Mouse (Mus musculus): Measurements from ENCODE around the gene Kif21a.
A peak's percentile ranks its signal among the peaks of the same experiment; 100 is the strongest.

The Kif21a gene

DNA sequence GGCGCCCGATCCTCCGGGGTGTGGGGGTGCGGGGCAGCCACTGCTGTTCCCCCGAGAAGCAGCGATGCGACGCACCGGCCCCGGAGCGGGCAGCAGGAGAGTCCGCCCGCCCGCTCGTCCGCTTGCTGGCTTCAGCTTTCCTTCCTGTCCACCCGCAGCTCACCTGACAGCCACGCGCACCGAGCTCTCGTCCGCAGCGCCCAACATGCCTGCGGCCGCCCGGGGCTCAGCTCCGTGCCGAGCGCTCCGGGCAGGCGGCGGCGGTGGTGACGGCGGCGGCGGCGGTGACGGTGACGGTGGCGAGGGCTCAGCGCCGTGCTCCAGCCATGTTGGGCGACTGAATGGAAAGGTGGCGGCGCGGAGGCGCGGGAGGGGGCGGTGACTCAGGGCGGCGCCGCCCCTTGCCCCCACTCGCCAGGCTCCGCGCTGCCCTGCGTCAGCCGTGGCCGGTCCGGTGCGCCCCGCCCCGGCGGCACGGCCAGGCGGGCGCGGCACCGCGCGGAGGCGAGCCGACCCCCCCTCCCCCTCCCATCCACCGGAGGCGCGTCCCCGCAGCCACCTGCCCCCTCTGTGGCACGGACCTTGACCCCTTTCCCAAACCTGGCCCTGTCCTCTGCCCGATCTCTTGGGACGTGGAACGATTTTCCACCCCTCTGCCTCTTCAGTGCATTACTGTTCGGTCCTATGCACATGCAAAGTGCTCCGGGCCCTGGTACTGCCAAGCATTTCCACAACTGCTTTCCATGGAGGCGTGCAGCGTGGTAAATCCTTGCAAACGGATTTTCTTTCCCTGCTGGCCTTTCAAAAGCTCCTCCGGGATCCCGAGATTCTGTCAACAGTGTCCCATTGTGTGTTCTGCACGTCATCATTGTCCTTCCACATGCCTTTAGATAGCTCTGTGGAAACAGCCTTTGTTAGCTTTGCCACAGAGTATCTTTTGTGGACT is at the start of gene Kif21a:
Kif21a (minus strand) TSS at position 453 of the 946 bp plus-strand sequence.
- peak; percentile 13 to 60 for DNase-seq (ENCODE audit: low spot score in 2 of 2)

DNA sequence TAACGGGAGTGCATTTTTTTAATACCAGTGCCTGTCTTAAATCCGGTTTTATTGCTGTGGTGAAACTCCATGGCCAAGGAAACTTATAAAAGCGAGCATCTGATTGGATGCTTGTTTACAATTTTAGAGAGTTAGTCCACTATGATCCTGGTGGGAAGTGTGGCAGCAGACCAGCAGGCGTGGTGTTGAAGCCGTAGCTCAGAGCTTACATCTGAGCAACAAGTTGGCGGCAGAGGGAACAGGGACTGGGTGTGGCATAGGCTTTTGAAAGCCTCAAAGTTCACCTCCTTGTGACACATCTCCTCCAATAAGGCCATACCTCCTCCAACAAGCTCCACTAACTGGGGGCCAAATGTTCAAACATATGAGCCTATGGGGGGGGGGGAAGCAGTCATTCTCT is 46.9 kb upstream of the Kif21a start:
- no peak for DNase-seq (ENCODE audit: low spot score in 2 of 2)

DNA sequence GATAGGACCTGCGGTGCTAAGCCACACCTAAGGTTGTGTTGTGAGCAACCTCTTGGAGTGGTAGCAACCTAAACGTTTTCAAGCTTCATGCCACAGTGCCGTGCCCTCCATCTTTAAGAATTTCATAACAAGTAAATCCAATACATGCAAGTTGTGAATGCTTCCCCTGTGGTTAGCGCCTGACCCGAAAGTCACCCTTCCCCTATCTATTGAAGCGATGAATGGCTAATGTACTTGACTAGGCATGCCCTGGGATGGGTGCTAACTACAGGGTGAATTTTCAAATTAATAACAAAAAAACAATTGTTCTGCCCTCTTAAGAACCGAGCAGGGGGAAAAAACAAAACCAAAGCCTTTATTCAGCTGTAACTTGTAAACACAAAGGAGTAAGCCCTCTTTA is 39.7 kb upstream of the Kif21a start:
- DNase-seq (ENCODE audit: low spot score in 2 of 2): no peak

DNA sequence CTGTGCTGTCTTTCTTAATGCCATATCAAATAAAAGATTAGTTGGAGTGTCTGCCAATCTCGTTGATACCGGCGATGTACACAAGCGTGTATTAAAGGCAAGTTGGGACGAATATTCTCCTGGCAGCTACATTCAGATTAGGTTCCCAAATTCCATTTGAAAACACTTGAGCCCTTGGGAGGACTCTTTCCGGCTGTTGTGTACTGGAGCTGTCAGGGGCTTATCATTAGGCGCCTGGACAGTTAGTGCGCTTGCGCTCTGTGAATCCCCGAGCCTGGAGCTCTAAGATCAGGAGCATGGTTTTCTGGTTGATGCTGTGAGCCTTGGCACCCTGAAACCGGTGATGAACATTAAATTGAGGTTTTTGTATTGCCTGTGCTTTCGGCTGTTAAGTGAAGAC is 38.3 kb upstream of the Kif21a start:
- no peak for DNase-seq (ENCODE audit: low spot score in 2 of 2)

DNA sequence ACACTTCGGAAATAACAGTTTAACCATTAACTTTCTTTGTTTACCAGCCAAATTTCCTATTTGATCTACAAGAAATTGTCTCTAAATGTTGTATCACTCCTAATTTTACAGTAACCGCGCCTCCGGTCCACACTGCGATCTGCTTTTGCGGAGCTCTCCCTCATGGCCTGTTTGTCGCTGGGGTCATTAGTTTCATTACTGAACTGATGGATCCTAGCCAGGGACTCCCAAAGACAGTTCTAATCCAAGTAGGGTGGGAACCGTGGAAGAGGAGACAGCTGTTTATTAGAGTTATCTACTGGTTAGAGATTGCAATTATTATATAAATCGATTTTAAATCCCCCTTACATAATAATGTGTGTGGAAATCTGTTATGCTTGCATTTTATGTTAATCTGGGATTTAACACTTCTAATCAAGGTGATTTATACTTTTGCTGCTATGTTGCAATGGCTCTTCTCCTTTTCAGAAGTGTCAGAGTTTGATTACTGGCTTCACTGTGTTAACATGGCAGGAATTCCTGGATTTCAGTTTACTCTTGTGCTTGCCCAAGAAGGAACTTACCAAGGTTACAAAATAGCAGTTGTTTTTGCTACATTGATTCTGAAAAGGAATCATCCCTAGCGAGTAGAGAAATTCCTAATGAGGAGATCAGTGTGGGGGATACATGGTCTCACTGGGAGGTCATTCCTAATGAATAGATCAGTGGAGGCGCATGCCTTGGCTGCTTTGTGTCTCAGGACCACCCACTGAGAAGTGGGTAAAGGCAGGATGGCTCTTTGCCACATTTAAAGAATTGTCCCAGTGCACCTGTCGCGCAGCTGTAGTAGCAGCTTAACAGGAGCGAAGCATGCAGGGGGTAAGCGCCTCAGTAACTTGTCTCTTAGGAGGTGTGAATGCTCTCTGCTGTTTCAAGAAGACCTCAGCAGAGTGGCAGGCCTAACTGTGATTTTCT is 28.0 kb upstream of the Kif21a start:
- no peak for DNase-seq (ENCODE audit: low spot score in 2 of 2)

DNA sequence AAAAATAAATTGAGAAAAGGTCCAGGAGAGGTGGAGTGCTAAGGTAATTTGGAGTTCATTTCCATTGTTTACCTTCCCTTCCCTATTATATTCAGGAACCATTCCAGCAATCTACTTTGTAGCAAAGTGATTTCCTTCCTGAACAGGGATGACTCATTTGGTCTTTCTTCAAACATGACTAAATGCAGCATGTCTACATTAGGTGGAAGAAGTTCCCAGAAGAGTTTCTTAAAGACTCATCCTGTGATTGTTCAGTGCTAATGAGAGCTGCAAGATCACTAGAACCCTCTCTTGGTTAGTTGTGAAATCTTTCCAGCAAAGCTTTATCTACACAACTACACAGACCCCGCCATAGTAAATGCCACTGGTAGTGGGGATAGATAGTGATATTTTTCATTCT is 22.7 kb upstream of the Kif21a start:
- no peak for DNase-seq (ENCODE audit: low spot score in 2 of 2)

DNA sequence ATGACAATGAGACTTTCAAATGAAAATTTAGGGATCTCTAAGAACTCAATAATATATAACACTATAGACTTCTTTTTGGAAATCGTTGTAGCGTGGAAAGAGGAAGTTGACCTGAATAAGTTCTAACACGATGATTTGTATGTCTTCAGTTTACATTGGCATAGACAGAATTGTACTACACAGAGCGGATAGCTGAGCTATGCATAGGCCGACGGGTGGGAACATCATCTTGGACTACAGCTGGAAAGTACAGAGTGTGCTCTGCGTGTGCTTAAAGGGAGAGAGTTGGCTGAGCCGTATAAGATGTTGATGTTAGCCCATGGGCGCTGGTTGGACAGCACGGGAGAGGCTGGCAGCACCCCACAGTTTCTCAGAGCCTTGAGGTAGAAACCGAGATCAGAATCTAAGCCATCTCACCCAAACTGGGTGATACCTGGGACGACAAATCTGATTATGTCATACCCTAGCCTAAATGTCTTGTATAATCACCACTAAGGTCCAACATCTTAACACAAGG is 14.6 kb upstream of the Kif21a start:
- DNase-seq (ENCODE audit: low spot score in 2 of 2): no peak

DNA sequence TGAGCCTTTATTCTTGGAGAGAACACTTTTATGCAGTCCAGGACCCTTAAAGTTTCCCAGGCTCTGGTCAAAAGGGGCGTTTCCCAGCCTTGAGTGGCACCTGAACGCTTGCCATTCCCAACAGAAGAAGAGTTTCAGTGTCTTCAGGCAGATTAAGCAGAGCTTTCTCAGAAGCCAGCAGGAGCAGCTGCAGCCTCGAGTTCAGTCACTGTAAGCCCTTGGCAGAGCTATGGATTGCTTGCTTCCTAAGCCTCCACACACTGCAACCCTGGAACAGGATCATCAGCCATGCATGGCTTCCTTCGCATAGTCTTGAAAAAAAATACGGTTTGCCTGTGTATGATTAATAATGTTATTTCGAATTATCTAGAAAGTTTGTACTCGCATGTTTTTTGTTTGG is 14.1 kb upstream of the Kif21a start:
- DNase-seq (ENCODE audit: low spot score in 2 of 2): no peak

DNA sequence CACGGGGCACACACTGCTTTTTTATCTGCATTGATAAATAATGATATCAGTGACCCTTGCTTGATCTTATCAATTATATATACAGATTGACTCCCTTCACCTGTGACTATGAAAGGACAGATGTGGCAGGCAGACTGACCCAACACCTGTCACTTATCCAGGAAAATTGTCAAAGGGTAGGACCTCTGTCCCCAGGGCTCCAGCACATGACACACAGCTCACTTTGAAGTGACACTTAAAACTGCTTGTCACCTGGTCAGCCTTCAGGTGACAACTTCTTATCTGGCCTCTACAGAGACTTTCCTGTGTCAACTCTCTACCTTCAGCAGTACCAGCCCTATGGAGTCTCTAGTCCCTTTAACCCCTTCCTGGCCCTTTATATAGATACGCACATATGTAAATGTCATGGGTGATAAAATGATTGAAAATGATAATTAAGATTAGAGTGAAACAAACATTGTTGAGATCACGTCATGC is 7.2 kb upstream of the Kif21a start:
- no peak for DNase-seq (ENCODE audit: low spot score in 2 of 2)

DNA sequence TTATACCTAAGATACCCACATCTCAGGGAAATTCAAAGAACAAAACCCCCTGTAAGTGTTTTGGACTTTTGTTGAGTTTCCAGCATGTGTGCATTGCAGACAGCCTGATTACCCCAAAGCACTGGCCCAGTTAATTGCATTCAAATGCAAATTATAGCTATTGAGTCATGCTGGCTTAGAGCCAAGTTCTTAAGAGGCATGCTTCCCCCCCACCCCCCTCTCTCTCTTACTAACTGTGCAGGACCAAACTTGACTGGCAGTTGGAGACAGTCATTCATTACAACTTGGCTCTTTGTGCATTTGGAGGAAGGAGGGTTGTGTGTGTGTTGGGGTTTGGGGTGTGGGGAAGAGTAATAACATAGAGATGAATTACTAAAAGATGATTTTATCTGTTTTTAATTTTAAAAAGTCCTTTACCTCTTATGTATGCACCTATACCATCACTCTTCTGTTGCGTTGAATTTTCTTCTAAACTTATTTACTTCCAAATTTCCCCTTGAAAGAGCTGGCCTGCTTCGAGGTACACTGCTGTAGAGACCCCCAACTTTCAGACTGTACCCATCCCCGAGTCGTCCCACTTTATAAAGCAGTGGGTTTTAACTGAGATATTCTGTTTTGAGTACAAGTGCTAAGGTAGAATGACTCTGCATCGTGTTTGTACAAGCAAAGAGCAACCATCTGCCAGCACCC is 6.6 kb upstream of the Kif21a start:
- DNase-seq (ENCODE audit: low spot score in 2 of 2): no peak

DNA sequence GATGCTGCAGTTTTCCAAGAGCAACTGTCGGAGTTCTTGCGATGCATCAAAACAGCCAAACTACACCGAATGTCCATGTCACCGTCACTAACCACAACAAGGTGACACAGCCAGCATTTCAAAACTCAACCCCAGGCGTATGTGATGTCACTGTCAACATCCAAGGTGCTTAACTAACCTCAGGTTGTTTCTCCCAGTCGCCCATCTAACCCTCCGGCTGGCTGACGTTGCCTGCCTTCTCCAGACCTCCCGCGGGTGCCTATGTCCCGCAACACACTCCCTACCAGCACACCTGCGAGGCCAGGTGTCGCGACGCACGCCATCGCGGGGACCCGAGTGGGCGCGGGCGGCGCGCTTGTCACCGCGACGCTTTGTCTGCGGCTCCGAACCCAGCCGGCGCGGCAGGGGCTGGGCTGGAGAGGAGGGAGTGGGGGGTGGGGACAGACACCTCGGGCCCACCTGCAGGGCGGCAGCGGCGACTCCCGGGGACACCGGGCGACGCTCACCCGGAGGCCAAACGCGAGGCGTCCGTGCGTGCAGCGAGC is 725 bp downstream of the Kif21a start:
- DNase-seq (ENCODE audit: low spot score in 2 of 2): no peak

DNA sequence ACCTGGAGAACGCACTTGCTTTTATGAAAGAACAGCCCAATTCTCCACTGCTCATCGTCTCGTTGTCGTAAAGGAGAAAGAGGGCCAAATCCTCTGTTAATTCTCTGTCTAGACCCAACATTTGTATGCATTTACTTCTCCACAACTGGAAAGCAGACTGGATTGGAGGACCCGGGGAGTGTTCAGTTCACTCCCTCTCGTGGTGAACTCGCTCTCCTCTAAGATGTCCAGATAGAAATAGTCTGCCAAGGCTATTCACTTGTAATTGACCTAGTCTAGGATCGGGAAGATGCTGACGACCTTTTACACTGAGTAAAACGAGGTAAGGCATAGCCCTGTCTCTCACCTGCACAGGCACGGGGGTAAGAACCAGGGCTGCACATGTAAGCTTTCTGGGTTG is 2.1 kb downstream of the Kif21a start:
- no peak for DNase-seq (ENCODE audit: low spot score in 2 of 2)

DNA sequence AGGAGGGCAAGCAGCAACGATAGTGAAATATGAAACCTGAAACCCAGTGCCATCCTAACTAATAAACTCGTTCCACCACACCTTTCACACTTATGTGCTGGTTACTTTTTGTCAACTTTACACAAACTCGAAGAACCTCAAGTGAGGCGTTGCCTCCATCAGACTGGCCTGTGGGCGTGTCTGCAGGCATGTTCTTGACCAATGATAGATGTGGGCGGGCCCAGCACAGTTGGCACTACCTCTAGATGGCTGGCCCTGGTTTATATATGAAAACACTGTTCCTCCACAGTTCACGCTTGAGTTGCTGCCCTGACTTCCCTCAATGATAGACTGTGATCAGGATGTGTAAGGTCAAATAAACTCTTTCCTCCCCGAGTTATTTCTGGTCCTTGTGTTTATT is 3.2 kb downstream of the Kif21a start:
- DNase-seq (ENCODE audit: low spot score in 2 of 2): no peak

DNA sequence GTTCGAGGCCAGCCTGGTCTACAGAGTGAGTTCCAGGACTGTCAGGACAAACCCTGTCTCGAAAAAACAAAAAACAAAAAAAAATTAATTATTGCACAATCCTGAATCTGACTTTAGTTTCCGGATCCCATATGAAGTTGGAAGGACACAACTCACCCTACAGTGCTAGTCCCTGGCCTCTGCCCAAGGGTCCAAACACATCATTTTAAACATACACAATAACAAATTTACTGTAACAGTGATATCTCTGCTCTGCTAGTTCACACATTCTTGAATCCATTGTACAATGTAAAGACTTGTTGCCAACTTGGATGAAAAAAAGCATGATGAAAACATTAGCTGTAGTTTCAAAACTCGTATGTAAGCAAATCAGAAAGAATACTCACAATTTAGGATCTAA is 6.5 kb downstream of the Kif21a start:
- no peak for DNase-seq (ENCODE audit: low spot score in 2 of 2)

DNA sequence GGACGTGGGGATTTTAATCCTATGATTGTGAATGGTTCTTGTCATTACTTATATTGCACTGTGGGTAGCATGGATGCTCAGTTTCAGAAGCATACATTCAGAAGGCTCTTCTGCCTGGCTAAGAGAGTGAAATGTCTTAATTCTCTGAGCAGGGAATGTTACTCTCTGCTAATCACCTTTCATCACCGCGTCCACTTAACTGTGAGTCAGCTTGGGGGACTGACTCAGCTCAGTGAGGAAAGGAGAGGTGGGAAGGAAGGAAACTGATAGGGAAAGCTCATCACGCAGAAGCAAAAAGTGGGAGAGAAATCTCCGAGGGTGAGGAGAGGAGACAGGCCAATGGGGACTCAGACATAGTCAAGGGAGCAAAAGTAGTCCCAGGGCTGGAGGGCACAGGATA is 10.9 kb downstream of the Kif21a start:
- DNase-seq (ENCODE audit: low spot score in 2 of 2): no peak

DNA sequence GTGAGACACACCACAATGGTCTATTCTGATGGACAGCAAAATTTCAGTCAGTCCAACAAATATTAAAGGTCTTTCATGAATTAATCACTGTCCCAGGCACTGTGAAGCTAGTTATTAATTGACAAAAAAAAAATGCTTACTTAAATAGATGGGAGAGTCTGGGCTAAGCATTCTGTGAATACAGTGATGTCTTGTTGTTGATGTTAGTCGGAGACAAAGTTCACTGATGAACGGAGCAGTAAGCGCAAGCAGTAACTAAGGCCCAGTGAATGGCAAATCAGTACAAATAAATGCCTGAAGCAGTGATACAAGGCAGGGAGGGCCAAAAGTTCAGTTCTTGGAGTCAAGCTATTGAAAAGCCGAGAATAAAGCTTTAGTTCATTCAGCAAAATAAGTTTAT is 15.7 kb downstream of the Kif21a start:
- no peak for DNase-seq (ENCODE audit: low spot score in 2 of 2)

DNA sequence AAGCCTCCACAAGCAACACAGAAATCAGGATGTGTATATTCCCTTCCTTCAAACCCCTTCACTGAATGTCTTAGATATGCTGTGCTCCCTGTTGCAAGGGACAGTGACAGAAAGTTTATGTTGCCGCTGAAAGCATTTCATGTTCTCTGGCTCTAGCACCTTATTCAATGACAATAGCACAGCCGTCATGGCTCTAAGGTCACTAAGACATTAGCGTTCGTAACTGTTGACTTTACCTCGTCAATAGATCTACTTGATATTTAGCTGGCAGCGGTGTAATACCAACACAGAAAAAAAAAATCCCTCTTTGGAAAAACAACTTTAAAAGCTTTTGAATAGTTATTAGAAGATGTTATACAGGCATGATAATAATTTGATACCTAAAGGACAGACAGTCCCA is 16.2 kb downstream of the Kif21a start:
- no peak for DNase-seq (ENCODE audit: low spot score in 2 of 2)

DNA sequence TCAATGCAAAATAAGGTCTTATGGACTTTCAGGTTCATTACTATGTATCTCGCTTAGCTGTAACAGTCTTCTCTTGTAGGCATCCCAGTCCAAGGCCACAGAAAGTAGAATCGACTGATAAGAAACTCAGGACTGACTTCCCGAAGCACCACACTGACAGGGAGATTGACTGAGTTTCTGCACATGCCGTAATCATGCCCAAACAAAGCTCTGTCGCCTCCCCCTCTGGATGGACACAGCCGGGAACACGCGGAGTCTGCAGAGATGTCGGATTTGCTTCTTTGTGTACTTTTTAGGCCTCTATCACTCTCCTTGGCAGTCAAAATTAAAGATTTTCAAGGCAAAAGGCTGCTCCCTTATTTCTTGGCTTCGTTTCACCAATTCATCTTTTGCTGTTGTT is 20.8 kb downstream of the Kif21a start:
- no peak for DNase-seq (ENCODE audit: low spot score in 2 of 2)

DNA sequence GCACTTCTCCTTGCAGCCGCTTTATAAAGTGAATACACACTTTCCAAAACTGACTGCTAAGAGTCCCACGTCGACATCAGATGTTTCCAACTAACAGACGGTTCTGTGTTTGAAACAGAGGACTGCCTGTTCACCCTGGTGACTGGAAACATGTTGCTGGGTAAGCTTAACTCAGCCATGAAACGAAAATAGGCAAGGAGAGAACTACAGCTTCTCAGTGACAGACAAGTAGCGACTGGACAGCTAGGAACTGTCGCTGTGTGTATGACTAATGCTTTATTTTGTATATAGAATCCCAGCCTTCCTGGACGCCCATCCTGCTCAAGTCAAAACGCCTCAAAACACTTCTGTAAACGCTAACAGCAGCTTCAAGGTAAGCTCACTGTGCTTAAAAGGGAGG is 21.3 kb downstream of the Kif21a start:
- DNase-seq (ENCODE audit: low spot score in 2 of 2): no peak

DNA sequence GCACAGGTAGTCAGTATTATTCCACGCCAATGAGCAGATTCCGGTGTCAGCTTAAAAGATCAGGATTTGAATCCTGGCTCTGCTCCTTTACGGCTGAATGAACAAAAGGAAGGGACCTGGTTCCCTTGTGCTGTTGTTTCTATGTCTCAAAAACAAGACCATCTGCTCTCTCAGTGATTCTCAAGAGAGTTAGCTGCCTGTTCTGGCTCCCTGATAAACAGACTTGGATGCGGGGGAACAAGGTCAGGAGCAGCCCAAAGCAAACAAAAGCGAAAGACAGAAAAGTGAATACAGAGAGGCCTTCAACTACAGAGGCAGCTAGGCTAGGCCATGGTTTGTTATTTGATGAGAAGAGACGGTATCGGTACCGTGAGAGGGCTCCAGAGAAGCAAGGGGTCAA is 27.5 kb downstream of the Kif21a start:
- no peak for DNase-seq (ENCODE audit: low spot score in 2 of 2)

DNA sequence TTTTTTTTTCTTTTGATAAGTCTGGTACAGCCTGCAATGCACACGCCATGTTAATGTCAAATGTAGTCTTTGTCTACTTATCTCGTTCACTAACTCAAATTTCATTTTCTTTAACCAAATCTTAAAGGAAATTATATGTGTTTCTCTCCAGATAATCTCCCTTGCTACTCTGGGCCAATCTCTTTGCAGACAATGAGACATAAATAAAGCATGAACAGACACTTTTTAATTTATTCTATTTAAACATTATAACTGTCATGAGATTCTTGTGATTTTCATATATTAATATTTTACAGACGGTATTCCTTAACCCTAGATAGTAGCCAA is 30.9 kb downstream of the Kif21a start:
- DNase-seq (ENCODE audit: low spot score in 2 of 2): no peak

Data from spleen, postnatal 4 days (tissue).